Mouse (Mus musculus): ENCODE results near the gene Nr6a1.

DNA sequence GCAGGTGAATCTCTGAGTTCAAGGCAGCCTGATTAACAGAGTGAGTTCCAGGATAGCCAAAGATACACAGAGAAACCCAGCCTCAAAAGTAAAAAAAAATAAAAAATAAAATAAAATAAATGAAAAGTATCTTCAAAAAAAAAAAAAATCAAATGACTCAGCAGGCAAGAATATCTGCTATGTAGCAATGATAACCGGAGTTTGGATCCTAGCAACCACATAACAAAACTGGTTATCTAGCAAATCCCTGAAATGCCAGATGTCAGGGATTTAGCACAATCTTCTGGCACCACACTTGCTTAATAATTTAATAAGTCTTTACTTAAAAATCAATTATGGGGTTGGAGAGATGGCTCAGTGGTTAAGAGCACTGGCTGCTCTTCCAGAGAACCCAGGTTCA lies 23.2 kb downstream of the Nr6a1 start:
- no peak for TF ChIP-seq CTCF (IDR thresholded peaks at IDR 0.05; ENCODE audit: low read depth)
- no peak for TF ChIP-seq EP300 (IDR thresholded peaks at IDR 0.05; ENCODE audit: low read depth)
